Mouse (Mus musculus) spleen, adult 2 months (tissue): Measurements from ENCODE around the gene Gm37240.

Experiments used
- CTCF ChIP-seq: fragments of 200-500 bp; IDR thresholded peaks from 2 replicates; pipeline ENCODE4 v1.5.1; 2011; ENCODE audit warnings: mild to moderate bottlenecking, inconsistent platforms; ENCODE audit not compliant: insufficient read depth, insufficient read length, insufficient replicate concordance; ENCODE audit errors: extremely low read depth
- POLR2A ChIP-seq: fragments of 200-500 bp; IDR thresholded peaks from 2 replicates; pipeline ENCODE4 v1.6.1; 2011; ENCODE audit warnings: low read depth, low read length, inconsistent platforms

DNA sequence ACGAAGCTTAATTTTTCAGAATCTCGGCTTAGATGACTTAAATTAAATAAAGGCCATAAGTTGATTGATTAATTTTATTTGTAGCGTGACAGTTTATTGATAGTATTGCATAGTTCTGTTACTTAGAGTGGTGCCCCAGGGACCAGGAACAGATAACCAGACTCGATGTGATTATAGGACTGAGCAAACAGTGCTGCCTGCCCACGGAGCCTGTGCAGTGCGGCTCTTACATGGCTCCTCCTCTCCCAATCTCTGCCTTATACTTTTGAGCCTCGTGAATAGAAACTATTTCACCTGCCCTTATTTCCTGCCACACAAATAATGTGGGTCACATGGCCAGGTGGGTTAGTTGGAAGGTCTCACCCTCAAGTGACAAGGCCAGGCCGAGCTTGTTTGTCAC, 989.4 kb downstream of the Gm37240 start:
- no peak for TF ChIP-seq CTCF
- no peak for TF ChIP-seq POLR2A
